Mouse (Mus musculus) large intestine, adult 2 months (tissue): ENCODE measurements around the gene Noxa1. TPM values are rescaled to one million over a fixed set of nuclear protein-coding genes. Genes with fewer than 3 reads are reported as not detected.

ENCODE experiments used
- DNase-seq: peaks from one replicate; pipeline ENCODE4 v3.0.0-alpha.2; 2012; ENCODE audit warnings: low read depth, low spot score
- WGBS: fragments of 180-500 bp; shearing (Covaris S2); methylation state at CpG from one replicate; pipeline ENCODE4 v1.1.7; 2018; 5-methylcytosine and 5-hydroxymethylcytosine counted together
- polyA plus RNA-seq: library from polyadenylated mRNA; depleted of rRNA; stranded (reverse); fragments of >200 nt; gene quantifications from 2 replicates; pipeline ENCODE4 v1.2.3, GENCODE M21; 2012; rRNA removed

The Noxa1 gene
- 39.3 and 46.9 TPM in 2 replicates for polyA plus RNA-seq

DNA sequence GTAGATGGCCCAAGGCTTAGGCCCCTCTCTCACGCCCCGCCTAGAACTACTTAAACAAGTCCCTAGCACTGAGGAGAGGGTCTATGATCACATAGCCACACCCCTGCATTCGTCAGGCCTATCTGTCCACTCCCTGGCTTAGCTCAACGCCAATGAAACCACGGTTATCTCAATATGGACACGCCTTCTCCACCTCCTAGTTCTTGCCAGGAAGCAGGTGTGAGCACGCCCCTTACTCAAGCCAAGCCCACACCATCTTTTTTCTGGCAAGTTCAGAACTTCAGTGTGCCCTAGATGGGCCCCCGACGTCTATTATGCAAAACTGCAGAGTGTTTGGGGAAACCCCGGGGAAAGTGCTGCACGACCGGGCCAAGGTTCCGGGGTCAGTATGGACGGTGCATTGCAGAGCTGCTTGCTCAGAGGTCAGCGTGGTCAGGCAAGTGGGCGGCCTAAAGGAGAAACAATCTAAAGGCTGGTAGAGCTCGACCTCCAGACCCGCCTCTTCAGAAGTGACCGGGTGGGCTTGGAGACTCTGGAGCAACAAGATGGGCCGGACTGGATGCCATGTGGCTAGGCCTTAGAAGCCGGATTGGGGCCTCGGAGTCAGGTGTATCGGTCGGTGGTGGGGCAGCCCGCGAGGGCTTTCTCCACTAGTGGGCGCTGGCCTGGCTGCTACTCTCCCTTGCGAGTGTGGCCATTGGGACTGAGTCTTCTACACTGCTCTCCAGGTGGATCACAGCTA lies at the start of gene Noxa1:
Gene Noxa1, minus strand, starts transcription at position 41 of the 742 bp plus-strand sequence.
- no peak for DNase-seq
- 19% methylated on average over 28 of the region's 28 CpGs for WGBS

DNA sequence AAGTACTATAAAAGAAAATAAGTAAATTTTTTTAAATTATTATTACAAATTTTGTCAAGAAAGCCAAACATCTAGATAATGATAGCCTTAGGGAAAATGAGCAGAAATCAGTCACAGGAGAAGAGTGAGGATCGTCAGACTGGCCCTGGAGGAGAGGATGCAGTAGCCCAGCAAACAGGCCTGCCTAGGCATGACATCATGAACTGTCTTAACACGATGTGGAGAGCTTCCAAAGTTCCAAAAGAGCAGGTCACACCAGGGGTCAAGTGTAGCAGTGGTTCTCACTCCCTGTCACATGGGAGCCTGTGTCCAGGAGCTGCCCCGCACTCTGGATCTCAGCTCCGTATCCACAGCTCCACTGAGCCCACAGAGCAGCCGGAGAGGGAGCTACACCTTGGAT lies 47.0 kb upstream of the Noxa1 start:
- DNase-seq, result no peak
- 81% methylated on average over 5 of the region's 5 CpGs for WGBS

DNA sequence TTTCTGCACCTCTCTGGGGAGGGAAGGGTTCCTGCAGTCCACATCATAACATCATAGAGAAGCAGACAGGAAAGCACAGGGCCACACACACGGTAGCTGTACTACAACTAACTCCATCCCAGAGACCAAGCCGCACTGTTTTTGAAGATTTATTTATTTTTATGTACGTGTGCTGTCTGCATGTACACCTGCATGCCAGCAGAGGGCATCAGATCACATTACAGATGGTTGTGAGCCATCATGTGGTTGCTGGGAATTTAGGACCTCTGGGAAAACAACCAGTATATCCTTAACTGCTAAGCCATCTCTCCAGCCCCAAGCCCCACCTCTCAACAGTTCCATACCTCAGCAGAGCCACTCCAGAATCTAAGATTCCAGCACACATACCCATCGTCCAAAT lies 46.2 kb upstream of the Noxa1 start:
- no peak for DNase-seq
- WGBS, result 72% methylated on average over 4 of the region's 4 CpGs

DNA sequence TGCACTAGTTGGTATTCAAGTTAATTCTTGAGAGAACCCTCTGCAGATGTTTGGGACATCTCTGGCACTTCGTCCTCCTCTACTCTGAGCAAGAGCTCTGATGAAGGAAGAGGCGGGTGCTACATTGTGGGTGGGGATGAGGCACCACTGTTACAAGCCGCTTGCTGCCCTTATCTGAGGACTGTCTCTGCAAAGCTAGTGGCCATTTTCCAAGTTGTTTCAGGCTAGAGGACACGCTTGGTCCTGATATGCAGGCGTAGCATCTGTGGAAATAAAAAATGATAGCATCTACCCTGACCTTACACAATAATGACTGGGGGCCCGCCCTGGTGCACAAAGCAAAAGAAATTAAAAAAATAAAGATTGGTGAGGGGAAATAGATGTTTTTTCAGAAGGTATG lies 42.9 kb upstream of the Noxa1 start:
- DNase-seq, result no peak
- WGBS, result 56% methylated on average over 6 of the region's 6 CpGs

DNA sequence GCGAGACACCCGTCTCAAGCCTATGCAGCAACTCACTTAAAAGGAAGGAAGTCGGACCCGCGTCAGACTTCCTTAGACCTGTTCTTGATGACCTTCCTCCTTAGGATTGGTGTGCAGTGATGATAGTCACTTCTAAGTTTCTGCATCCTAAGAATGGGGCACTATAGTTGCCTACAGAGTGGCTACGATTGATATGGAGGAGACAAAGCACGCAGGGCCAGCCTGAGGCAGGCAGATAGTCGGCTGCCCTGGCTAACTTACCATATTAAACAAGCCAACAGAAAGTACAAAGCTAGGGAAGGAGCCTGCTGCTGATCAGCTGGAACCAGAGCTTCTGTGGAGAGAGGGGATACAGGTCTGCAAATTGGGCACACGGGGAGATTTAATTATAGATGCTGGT lies 36.7 kb upstream of the Noxa1 start:
- DNase-seq, result no peak
- 75% methylated on average over 9 of the region's 9 CpGs for WGBS

DNA sequence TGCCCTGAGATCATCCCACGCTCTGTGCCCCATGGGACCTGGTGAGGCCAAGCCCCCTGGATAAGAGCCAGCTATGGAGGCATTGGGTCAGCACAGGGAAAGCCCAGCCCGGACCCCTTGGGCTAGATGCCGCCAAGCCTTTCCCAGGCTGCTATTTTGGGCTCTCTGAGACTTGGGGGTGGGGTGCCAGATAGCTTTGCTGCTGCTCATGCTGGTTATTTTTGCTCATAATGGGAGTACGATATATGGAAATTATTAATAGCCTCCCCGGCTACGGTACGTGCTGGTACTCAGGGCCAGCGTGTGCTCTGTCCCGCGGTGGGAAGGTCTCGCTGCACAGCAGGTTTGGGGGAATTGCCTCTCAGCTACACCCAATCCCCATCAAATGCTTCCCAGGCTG lies 33.1 kb upstream of the Noxa1 start:
- WGBS, result 88% methylated on average over 11 of the region's 11 CpGs
- DNase-seq, result no peak

DNA sequence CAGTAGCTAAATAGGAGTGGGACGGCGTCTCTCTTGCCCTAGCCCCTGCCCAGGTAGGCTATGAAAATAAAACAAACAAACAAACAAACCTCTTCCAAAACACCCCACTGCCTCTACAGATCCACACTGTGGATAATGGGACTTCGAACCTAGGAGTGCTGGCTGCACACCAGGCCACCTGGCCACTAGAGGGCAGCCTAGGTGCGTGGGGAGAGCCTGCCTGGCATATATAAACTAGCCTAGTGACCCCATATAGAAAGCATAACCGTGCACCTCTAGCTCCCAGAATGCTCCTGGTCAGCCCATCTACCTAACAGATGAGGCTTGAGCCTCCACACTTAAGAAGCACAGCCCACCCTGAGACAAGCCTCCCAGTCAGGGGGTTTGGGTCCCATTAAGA lies 32.3 kb upstream of the Noxa1 start:
- WGBS, result 29% methylated on average over 5 of the region's 5 CpGs

DNA sequence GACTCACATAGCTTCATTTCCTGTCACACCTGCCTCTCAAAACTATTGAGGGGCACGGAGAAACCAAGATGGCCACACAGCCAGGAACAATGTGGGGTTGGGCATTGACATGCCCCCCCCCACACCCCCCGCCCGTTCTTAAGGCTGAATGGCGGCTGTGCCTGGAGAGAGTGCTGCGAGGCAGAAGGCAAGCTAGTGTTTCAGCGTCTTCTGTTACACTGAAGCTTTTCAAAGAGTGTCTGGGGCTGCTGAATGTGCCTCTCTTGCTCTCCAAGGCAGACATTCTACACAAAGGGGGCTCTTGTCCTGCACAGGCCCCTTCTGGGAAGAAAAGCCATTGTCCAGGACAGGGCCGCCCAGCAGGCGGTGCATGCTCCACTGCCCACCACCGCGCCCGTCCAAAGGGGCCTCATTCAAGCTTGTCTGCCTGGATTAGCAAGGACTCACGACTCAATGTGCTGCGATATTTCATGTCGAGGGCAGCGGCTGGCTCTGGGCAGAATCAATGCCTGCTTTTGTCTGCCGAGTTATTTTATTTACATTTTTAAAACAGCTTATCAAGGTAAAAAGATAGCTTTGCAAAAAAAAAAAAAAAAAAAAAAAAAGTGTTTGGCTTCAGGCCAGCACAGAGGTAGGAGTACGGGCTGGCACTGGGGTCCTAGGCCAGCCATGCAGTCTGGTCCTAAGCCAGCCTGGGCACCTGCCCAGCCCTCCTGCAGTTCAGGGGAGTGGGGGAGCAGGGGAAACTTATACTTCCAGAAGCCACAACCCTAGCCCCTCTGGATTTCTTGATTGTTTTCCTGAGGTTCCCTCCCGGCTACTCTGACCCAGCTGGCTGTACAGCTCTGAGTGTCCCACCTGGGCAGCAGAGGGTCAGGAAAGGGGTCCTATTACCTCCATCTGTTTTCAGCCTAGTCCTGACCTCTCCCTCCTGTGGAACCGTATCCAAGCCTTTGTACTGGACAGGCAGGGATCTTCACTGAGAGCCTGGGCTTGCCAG lies 31.4 kb upstream of the Noxa1 start:
- DNase-seq, result no peak
- WGBS, result 70% methylated on average over 19 of the region's 19 CpGs

More for the DNA sequence above, 32.3 kb upstream of the Noxa1 start:
- peak; percentile 46 for DNase-seq

DNA sequence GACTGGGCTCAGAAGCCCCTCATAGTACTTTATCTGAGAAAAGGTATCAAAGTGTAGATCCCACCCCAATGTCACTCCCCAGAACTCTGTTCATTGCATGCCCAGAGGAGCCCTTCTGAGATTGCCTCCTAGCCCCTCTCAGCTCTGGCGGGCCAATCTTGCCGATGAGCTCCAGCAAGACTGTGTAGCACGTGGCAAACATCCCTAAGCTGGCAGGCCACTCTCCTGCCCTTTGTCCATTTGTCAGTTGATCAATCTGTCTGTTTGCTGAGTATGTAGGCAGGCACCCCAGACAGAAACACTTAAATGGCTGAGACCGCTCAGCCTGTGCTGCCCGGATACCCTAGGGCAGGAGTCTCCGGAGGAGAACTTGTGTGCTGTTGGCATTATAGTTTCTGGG lies 30.2 kb upstream of the Noxa1 start:
- DNase-seq, result no peak
- 91% methylated on average over 6 of the region's 6 CpGs for WGBS

DNA sequence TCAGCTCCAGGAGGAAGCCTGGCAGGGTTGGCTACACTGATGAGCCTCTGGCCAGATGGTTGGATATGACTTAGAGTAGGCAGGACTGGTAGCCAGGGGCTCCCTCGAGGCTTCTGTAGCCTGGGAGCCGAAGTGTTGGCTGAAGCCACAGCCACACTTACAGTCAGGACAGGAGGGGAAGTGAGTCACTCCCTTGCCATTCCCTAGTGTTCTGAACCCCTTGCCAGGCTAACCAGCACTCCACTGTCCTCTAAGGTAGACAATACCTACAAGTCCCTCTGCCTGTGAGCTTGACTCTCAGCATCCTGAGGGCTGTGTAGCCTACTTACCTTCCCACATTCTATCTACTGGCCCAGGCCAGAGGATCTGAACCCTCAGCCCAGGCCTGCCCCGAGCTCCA lies 29.5 kb upstream of the Noxa1 start:
- no peak for DNase-seq
- WGBS, result 61% methylated on average over 3 of the region's 3 CpGs

DNA sequence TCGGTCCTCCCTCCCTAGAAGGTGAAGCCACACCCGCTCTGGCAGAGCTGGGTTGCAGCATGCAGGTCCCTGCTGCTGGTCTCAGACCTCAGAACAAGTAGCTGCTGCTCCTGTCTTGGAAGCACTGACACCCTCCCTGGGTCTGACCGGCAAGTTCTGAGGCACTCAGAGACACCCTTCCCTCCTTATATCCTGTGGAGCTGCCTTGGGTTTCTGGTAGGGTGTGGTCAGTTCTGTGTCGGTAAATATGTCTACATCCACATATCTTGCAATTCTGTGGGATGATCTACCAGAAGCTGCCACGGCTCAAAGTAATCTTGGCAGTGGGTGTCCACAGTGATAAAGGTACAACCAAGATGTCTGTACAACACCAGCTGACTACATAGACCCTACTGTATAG lies 28.6 kb upstream of the Noxa1 start:
- DNase-seq, result no peak
- WGBS, result 37% methylated on average over 5 of the region's 5 CpGs

DNA sequence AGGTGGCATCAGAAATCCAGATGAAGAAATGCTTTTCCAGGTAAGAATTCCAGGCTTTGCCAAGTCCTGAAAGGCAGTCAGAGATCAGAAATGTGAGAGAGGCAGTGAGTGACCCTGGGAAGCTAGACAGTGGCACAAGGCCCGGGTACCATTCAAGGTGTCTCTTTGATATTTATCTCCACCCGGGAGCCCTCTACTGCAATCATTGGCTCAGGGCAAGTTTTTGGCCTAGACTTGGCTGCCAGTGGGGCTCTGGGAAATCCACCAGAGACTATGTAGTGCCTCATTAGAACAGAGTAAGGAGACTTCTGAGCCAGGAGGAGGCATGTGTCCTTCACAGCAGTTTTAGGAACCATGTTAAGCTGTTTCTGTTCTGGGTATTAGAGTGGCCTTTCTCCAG lies 27.7 kb upstream of the Noxa1 start:
- WGBS, result 68% methylated on average over 2 of the region's 2 CpGs
- no peak for DNase-seq

DNA sequence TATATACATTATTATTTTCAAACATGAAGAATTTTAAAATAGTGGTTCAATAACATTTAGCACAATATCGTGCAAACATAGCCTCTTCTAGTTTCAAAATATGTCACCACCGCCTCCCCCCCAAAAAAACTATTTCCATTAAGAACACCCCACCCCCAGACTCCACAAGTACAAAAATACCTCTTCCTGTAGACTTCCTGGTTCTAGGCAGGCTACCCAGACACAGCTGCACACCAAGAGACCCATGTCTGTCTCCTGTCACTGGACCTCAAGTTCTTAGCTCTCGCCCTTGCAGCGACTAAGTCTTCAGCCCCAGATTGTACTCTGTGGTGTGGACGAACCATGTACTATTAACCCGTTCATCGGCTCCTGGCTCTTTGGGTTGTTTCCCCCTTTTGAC lies 26.0 kb upstream of the Noxa1 start:
- WGBS, result 76% methylated on average over 7 of the region's 7 CpGs
- DNase-seq, result no peak

DNA sequence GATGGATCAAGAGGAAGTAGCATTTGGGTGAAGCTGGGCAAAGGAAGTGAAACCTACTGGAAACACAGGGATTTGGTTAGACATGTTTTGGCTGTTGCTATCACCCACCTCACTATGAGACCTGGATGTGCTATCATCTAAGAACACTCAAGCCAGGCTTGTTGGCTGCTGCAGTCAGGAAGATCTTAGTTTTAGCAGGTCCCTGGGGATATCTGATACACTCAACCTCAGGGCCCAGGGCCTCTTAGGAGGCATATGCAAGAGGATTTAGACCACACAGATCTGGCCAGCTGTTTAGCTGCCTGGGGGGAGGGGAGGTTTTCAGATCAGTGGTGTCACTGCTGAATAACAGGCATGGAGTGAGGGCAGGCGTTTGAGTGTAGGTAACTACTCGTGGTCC lies 20.5 kb upstream of the Noxa1 start:
- WGBS, result 88% methylated on average over 2 of the region's 2 CpGs

DNA sequence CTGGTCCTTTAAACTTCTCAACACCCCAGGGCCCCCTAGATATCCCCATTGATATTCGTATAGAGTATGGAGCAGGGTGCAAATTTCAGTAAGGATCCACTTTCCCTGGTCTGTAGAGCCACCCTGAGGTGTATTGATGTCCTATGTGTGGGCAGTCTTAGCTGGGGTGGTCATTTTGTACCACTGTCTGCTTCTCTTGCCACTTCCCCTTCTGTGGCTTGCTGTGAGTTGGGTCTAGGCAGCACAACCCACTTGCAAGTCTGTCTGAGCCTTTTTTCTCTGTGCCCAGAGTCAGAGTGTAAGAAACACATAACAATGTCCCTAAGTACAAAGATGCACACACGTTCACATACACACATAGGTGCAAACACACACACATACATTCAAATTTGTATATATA lies 19.4 kb upstream of the Noxa1 start:
- no peak for DNase-seq
- WGBS, result 75% methylated on average over 2 of the region's 2 CpGs

More for the DNA sequence above, 20.5 kb upstream of the Noxa1 start:
- DNase-seq, result no peak

DNA sequence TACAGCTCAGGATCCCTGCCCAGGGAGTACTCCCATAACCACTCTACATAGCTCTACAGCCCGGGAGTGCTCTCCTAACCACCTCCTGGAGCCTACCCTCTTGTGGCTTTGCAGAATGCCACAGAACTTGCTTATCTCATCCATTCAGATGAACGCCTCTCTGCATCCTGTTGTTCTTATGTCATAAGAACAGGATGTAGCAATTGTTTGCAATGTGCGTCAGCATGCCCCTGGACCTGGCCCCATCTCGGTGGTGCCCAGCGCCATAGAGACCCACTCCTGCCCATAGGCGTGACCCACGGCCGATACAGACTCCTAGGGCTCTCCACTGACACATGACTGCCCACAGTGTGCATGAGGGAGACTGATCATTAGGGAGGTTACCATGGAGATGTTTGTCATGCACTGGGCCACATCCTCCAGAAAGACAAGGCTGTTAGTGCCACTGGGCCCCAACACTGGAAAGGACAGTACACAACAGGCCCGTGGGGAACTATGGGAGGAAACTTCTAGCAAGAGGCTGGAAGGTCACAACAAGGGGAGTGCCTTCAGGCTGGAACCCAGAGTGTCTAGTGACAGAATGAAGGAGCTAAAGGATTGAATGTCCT lies 16.3 kb upstream of the Noxa1 start:
- no peak for DNase-seq
- WGBS, result 54% methylated on average over 9 of the region's 9 CpGs

DNA sequence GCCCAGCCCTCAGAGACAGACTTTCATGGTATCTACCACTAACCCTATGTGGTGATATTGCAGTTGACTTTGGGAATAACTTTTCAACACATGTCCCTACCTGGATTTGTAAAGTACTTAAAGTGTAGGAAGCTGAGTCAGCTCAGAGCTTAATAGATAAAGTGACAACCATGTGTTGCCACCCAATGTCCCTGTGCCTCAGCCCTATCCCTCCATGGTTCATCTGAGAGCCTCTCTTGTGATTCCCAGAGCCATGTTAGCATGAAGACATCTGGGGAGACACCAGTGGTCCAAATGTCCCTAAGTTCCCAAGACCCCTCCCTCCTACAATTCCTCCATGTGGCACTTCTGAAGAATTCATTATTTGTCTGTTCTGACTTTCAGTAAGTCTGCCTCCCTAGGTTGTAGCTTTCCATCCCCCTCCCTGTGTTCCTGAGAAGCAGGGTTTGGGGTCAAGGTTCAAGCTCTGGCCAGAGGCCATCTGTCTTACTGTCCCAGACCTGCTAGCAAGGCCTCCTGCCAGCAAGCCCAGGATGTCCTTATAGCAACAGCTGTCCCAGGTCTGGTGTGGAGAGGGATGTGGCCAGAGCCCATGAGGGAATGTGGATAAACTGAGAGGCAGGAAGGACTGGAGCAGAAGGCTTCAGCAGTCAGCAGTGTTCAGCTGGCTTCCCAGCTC lies 15.7 kb upstream of the Noxa1 start:
- DNase-seq, result no peak

DNA sequence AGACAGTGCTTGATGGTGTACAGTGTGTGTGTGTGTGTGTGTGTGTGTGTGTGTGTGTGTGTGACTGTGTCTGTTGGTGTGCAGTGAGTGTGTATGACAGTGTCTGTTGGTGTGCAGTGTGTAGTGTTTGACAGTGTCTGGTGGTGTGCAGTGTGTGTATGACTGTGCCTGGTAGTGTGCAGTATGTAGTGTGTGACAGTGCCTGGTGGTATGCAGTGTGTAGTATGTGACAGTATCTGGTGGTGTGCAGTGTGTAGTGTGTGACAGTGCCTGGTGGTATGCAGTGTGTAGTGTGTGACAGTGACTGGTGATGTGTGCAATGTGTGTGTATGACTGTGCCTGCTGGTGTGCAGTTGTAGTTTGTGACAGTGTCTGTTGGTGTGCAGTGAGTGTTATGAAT lies 14.5 kb upstream of the Noxa1 start:
- DNase-seq, result no peak

DNA sequence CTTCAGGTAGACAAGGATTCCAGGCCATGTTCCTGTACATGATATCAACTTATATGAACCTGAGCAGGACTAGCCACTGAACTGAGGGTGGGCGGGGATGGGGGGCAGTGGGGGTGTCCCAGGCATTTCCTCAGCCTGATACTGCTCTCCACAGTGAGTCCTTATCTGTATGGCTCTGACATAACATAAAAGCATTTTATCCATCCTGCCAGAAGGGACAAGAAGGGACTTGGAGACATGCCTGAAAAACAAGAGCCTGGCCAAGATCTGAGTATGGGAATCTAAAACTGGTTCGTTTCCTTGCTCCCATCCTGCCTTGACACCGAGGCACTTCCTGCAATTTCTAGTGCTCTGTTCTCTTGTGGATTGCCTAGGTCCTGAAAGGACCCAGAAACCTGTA lies 11.1 kb upstream of the Noxa1 start:
- 42% methylated on average over 3 of the region's 3 CpGs for WGBS
- DNase-seq, result no peak

DNA sequence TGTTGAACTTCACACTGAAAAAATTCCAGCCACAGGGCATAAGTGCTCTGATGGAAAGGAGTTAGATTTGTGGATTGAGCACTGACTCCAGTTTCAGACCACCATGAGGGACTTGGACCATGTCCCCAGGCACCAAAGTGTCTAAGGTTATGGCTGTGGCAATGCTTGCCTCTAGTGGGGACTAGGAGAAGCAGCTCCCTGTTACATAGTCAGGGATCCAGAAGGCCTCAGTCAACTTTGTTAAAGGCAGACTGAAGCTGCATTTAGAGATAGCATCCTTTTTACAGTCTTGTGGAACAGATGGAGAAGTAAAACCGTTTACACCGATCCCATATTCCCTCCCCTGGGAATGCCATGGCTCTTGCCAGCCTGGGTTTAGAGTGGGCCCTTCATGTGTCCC lies 9.2 kb upstream of the Noxa1 start:
- no peak for DNase-seq
- WGBS, result 88% methylated on average over 2 of the region's 2 CpGs
